Mouse (Mus musculus): ENCODE measurements around the gene Klf9. TPM values are rescaled to one million over a fixed set of nuclear protein-coding genes. Genes with fewer than 3 reads are reported as not detected.

Klf9 gene
- polyA plus RNA-seq, 1 experiment from 2014 or later = 0.97 TPM

GRCm38 (mm10) chr19:23129908-23130307 lies 11.1 kb upstream of the Klf9 start:
- no peaks in the 10 kb centered on the region for H3K36me3 ChIP-seq (ENCODE audit: control insufficient read depth, insufficient read depth, low read length)
- peaks cover 9% of the 10 kb centered on the region for H3K27me3 ChIP-seq (replicated peaks; ENCODE audit: control insufficient read depth, insufficient read depth, low read length)
- H3K27ac ChIP-seq (ENCODE audit: low read depth, low read length) = no peak overlapping the region
- WGBS = 95% methylated on average over 2 of the region's 2 CpGs
- peaks cover 3% of the 10 kb centered on the region; the same call in 1 of the 2 replicates for H3K4me1 ChIP-seq (ENCODE audit: control insufficient read depth, insufficient read depth, low read length)
- no peaks in the 10 kb centered on the region for H3K9me3 ChIP-seq (replicated peaks; ENCODE audit: control insufficient read depth, low read length)
- ATAC-seq (no peak), DNase-seq (ENCODE audit: low spot score) (no peak)
- H3K4me3 ChIP-seq (ENCODE audit: low read depth, low read length) = no peak overlapping the region
- no peak overlapping the region for H3K4me2 ChIP-seq (ENCODE audit: low read length)
- H3K9ac ChIP-seq (ENCODE audit: low read length) = no peak overlapping the region

DNA sequence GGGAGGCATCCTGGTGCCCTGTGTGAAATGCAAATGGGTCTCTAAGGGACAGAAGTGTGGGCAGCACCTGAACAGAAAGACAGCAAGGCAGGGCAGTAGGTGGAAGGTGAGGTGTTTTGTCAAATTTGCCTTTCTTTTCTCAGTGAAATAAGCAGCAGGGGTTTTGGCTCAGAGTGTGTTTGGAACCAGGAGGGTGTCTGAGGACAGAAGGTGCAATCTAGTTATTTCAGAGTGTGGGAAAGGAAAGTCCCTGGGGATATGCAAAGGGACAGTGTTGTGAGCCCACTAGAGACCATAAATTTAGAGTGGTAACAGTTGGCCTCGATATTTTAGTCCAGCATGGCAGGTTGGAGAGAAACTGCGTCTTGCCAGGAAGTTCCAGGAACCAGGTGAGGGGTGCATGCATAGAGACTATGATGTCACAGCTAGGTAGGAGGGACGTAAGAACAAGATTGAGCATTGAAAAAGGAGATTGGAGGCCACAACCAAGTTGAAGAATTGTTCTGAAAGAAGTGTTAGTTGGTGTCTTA lies 8.9 kb upstream of the Klf9 start:
- Histone ChIP-seq H3K9me3 (replicated peaks; ENCODE audit: control insufficient read depth, low read length) (no peaks in the 10 kb centered on the region), H3K4me1 (ENCODE audit: control insufficient read depth, insufficient read depth, low read length) (peaks cover 17% of the 10 kb centered on the region), H3K4me3 (ENCODE audit: low read depth, low read length) (no peak overlapping the region), H3K27me3 (replicated peaks; ENCODE audit: control insufficient read depth, insufficient read depth, low read length) (peaks cover 21% of the 10 kb centered on the region), H3K27ac (ENCODE audit: low read depth, low read length) (no peak overlapping the region), H3K36me3 (ENCODE audit: control insufficient read depth, insufficient read depth, low read length) (no peaks in the 10 kb centered on the region), H3K9ac (ENCODE audit: low read length) (no peak overlapping the region), H3K4me2 (ENCODE audit: low read length) (no peak overlapping the region)
- ATAC-seq (no peak), DNase-seq (ENCODE audit: low spot score) (no peak)
- 63% methylated on average over 3 of the region's 3 CpGs for whole genome bisulfite sequencing

GRCm38 (mm10) chr19:23132720-23133426 lies 8.2 kb upstream of the Klf9 start:
- H3K9ac ChIP-seq (ENCODE audit: low read length) = no peak overlapping the region
- DNase-seq (ENCODE audit: low spot score) = no peak
- 31% methylated on average over 7 of the region's 7 CpGs for WGBS
- peaks cover 17% of the 10 kb centered on the region for H3K4me1 ChIP-seq (ENCODE audit: control insufficient read depth, insufficient read depth, low read length)
- H3K27ac ChIP-seq (ENCODE audit: low read depth, low read length) = no peak overlapping the region
- H3K36me3 ChIP-seq (ENCODE audit: control insufficient read depth, insufficient read depth, low read length) = no peaks in the 10 kb centered on the region
- no peaks in the 10 kb centered on the region for H3K9me3 ChIP-seq (replicated peaks; ENCODE audit: control insufficient read depth, low read length)
- ATAC-seq = no peak
- H3K4me3 ChIP-seq (ENCODE audit: low read depth, low read length) = no peak overlapping the region
- H3K27me3 ChIP-seq (replicated peaks; ENCODE audit: control insufficient read depth, insufficient read depth, low read length) = peaks cover 25% of the 10 kb centered on the region
- H3K4me2 ChIP-seq (ENCODE audit: low read length) = no peak overlapping the region

DNA sequence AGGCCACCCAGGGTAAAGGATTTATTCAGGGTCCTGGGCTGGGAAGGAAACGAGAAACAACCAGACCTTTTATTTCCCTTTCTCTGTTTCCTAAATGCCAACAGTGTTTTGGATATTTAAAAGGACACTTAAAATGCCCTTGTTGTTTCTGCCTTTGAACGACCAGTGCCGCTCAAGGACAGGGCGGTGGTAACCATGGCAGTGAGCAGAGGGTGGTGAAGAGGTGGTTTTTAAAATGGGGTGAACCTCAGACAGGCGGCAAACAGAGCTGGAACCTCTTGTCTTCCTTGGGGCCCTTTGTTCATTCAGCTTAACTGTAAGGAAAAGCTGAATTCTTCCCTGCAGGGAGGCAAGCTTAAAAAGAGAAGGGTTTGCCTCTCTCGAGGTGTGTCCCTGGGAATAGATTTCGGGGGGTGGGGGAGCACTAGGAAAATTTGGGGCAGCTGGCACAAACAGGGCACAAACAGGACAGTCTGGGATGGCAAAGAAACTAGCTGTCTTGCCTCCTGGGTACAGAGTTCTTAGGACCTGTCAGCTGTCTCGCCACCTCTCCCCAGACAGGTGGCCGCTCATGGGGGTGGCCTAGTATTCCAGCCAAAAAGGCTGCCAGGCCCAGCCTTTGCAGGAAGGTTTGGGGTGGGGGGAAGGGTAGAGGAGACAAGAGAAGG lies 7.5 kb upstream of the Klf9 start:
- no peaks in the 10 kb centered on the region for H3K9me3 ChIP-seq (replicated peaks; ENCODE audit: control insufficient read depth, low read length)
- 6% methylated on average over 9 of the region's 9 CpGs for WGBS
- peak overlapping the region; percentile 86 for H3K4me2 ChIP-seq (ENCODE audit: low read length)
- H3K4me1 ChIP-seq (ENCODE audit: control insufficient read depth, insufficient read depth, low read length) = peaks cover 17% of the 10 kb centered on the region
- H3K4me3 ChIP-seq (ENCODE audit: low read depth, low read length) = no peak overlapping the region
- DNase-seq (ENCODE audit: low spot score) (peak; percentile 6), ATAC-seq (peak; percentile 12; the same call in 1 of the 2 replicates)
- no peak overlapping the region for H3K27ac ChIP-seq (ENCODE audit: low read depth, low read length)
- H3K36me3 ChIP-seq (ENCODE audit: control insufficient read depth, insufficient read depth, low read length) = no peaks in the 10 kb centered on the region
- H3K9ac ChIP-seq (ENCODE audit: low read length) = no peak overlapping the region
- H3K27me3 ChIP-seq (replicated peaks; ENCODE audit: control insufficient read depth, insufficient read depth, low read length) = peaks cover 25% of the 10 kb centered on the region

GRCm38 (mm10) chr19:23134095-23134440 lies 7.0 kb upstream of the Klf9 start:
- Histone ChIP-seq H3K27ac (ENCODE audit: low read depth, low read length) (no peak overlapping the region), H3K9me3 (replicated peaks; ENCODE audit: control insufficient read depth, low read length) (no peaks in the 10 kb centered on the region), H3K9ac (ENCODE audit: low read length) (no peak overlapping the region; the same call in 1 of the 2 replicates), H3K36me3 (ENCODE audit: control insufficient read depth, insufficient read depth, low read length) (no peaks in the 10 kb centered on the region), H3K4me3 (ENCODE audit: low read depth, low read length) (peak overlapping the region; percentile 37), H3K27me3 (replicated peaks; ENCODE audit: control insufficient read depth, insufficient read depth, low read length) (peaks cover 25% of the 10 kb centered on the region), H3K4me2 (ENCODE audit: low read length) (peak overlapping the region; percentile 86), H3K4me1 (ENCODE audit: control insufficient read depth, insufficient read depth, low read length) (peaks cover 17% of the 10 kb centered on the region)
- peak; percentile 15; the same call in 1 of the 2 replicates for ATAC-seq
- WGBS = 3% methylated on average over 14 of the region's 14 CpGs
- peak; percentile 24 for DNase-seq (ENCODE audit: low spot score)

DNA sequence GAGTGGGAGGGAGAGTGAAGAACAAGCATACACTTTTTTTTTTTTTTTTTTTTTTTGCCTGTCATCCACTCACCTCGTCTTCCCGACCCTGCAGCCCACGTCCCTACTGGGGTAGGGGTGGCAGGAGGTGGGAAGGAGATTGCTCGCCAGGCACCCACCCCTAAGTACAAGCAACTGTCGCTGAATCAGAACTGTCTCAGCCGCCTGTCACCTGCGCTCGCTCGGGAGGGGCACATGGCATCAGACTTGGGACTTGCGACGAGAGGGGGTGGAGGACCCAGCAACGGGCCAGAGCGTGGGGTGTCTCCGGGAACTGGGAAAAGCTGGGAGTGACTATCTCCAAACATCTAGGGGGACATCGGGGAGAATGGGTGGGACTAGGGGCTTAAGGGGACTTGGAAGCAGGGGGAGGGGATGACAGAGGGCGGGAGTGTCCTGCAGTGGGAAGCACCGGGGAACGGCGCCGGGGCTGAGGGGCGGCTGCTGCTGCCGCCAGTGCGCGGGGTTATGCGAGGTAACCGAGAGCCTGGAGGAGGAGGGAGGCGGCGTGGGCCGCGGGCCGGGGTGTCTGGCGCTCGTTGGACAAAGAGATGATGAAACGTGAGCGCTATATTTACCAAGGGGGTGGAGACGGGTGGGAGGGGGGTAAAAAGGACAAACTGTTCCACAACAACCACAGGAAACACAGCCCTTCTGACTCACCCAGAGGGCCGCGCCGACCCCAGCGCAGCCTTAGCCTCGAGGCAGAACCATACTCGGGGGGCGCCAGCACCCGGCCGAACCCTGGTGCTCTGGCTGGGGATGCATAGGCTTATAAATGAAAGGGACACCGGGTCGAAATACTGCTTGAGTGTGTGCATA lies 6.4 kb upstream of the Klf9 start:
- Histone ChIP-seq H3K4me3 (ENCODE audit: low read depth, low read length) (peak overlapping the region; percentile 37), H3K27ac (ENCODE audit: low read depth, low read length) (no peak overlapping the region), H3K4me2 (ENCODE audit: low read length) (peak overlapping the region; percentile 86), H3K27me3 (replicated peaks; ENCODE audit: control insufficient read depth, insufficient read depth, low read length) (peaks cover 25% of the 10 kb centered on the region), H3K36me3 (ENCODE audit: control insufficient read depth, insufficient read depth, low read length) (no peaks in the 10 kb centered on the region), H3K4me1 (ENCODE audit: control insufficient read depth, insufficient read depth, low read length) (peaks cover 17% of the 10 kb centered on the region), H3K9ac (ENCODE audit: low read length) (peak overlapping the region; percentile 50), H3K9me3 (replicated peaks; ENCODE audit: control insufficient read depth, low read length) (no peaks in the 10 kb centered on the region)
- WGBS = 1% methylated on average over 46 of the region's 47 CpGs
- ATAC-seq (peak; percentile 27), DNase-seq (ENCODE audit: low spot score) (peak; percentile 45)

GRCm38 (mm10) chr19:23135349-23136201 lies 5.5 kb upstream of the Klf9 start:
- peak; percentile 83 for DNase-seq (ENCODE audit: low spot score)
- Histone ChIP-seq H3K4me1 (ENCODE audit: control insufficient read depth, insufficient read depth, low read length) (peaks cover 17% of the 10 kb centered on the region), H3K9me3 (replicated peaks; ENCODE audit: control insufficient read depth, low read length) (no peaks in the 10 kb centered on the region), H3K4me3 (ENCODE audit: low read depth, low read length) (peak overlapping the region; percentile 37), H3K27me3 (replicated peaks; ENCODE audit: control insufficient read depth, insufficient read depth, low read length) (peaks cover 25% of the 10 kb centered on the region), H3K27ac (ENCODE audit: low read depth, low read length) (no peak overlapping the region), H3K9ac (ENCODE audit: low read length) (peak overlapping the region; percentile 50), H3K36me3 (ENCODE audit: control insufficient read depth, insufficient read depth, low read length) (no peaks in the 10 kb centered on the region), H3K4me2 (ENCODE audit: low read length) (peak overlapping the region; percentile 86)
- WGBS = under 1% methylated on average over 55 of the region's 55 CpGs
- ATAC-seq = peak; percentile 49
